Mouse (Mus musculus) urinary bladder, postnatal 4 days (tissue): Measurements from ENCODE around the gene Nat8f7.
"Not testable (repeated sequence)": the region's sequence is repeated elsewhere in the genome, so short reads cannot be mapped to it uniquely, and the experiment has no call there.

Experiments used
- DNase-seq, 2 experiments: peaks; one replicate each; pipeline ENCODE4 v3.0.0; 2021 to 2022; ENCODE audit warnings: low spot score in 2 of 2

The Nat8f7 gene

DNA sequence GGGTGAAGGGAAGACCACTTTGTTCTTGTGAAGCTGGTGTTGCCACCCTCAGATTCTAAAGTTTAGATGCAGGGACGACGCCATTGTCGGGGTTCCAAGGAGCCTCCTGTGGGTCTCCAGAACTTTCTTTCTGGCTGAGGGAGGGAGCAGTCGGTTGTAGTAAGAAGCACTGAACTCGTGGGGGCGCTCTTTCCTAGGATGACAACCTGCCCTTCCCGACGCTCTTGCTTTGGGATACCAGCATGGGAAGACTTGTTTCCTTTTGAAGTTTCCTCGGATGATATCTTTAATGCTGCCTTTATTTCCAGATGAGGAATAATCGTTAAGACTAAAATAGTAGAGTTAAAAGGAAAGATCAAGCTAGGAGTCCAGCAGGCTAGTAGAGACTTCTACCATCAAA lies at the start of gene Nat8f7:
TSS of gene Nat8f7 (minus strand) at position 101 of the 400 bp plus-strand sequence.
- not testable (repeated sequence) for DNase-seq

GRCm38 (mm10) chr6:85762678-85763077 lies 49.7 kb upstream of the Nat8f7 start:
- not testable (repeated sequence) for DNase-seq

DNA sequence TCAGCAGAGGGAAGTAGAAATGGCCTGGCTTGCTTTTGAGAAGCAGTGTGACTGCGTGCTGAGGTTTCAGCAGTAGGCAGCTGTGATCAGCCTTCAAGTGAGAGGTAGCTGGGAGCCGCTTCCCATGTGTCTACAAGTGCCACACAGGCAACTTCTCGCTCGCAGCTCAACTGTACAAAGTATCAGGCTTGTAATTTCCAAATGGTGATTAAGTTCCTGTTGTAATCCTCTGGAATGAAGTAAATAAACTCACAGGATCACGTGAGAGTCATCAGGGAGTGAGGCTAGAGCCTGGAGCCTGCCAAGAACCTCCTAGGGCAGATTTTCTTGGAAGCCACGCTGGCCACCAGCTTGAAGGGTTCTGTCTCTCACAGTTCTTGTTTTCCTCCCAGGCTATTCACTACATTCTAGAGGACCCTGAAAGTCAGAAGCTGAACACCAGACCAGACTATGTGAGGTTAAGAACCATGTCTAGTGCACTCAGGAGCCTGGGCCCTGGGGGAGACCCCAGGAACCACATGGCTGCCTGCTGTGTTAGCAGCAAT lies 42.8 kb upstream of the Nat8f7 start:
- DNase-seq = not testable (repeated sequence)

- not testable (repeated sequence) for DNase-seq
These were observed 3.4 kb downstream of the Nat8f7 start for GRCm38 (mm10) chr6:85709607-85710006.

GRCm38 (mm10) chr6:85709206-85709605 lies 3.8 kb downstream of the Nat8f7 start:
- not testable (repeated sequence) for DNase-seq

- DNase-seq = peak in 1 of 2 experiments; percentile 18
These were observed 11.1 kb downstream of the Nat8f7 start for GRCm38 (mm10) chr6:85701943-85702342.
